Mouse (Mus musculus): Measurements from ENCODE around the gene Kcnj6. TPM values are rescaled to one million over a fixed set of nuclear protein-coding genes. Genes with fewer than 3 reads are reported as not detected.

The Kcnj6 gene
- 0.10 and 0.19 TPM in 2 replicates for polyA plus RNA-seq (2015; fragmentation: Nextera tagmentation; extraction: Ambion mirVana)

GRCm38 (mm10) chr16:94997340-94997849, at the start of gene Kcnj6:
Gene Kcnj6, minus strand, starts transcription at chr16:94997701.
- WGBS = 1% methylated on average over 43 of the region's 43 CpGs
- no peak for ATAC-seq (ENCODE audit: insufficient read depth, low FRiP score)
- Histone ChIP-seq H3K36me3 (ENCODE audit: control insufficient read depth, insufficient read depth, low read length) (no peaks in the 10 kb centered on the region), H3K27me3 (ENCODE audit: control insufficient read depth, insufficient read depth, low read length) (peaks cover 25% of the 10 kb centered on the region), H3K4me3 (replicated peaks; ENCODE audit: low read length) (peak within 1 kb of the TSS; percentile 30), H3K4me1 (ENCODE audit: control insufficient read depth, insufficient read depth, low read length) (no peaks in the 10 kb centered on the region; the same call in 1 of the 2 replicates), H3K27ac (ENCODE audit: low read length) (no peak within 1 kb of the TSS), H3K9ac (ENCODE audit: low read length) (no peak within 1 kb of the TSS), H3K9me3 (replicated peaks; ENCODE audit: control insufficient read depth, low read length) (no peaks in the 10 kb centered on the region), H3K4me2 (ENCODE audit: low read depth, low read length) (peak within 1 kb of the TSS; percentile 51)

- H3K9ac ChIP-seq (ENCODE audit: low read length) = no peak overlapping the region
- no peak overlapping the region for H3K4me3 ChIP-seq (replicated peaks; ENCODE audit: low read length)
- H3K4me1 ChIP-seq (ENCODE audit: control insufficient read depth, insufficient read depth, low read length) = no peaks in the 10 kb centered on the region
- H3K36me3 ChIP-seq (ENCODE audit: control insufficient read depth, insufficient read depth, low read length) = no peaks in the 10 kb centered on the region
- H3K9me3 ChIP-seq (replicated peaks; ENCODE audit: control insufficient read depth, low read length) = no peaks in the 10 kb centered on the region
- ATAC-seq (ENCODE audit: insufficient read depth, low FRiP score) = no peak
- no peak overlapping the region for H3K27ac ChIP-seq (ENCODE audit: low read length)
- 76% methylated on average over 3 of the region's 3 CpGs for WGBS
- H3K4me2 ChIP-seq (ENCODE audit: low read depth, low read length) = no peak overlapping the region
- no peaks in the 10 kb centered on the region for H3K27me3 ChIP-seq (ENCODE audit: control insufficient read depth, insufficient read depth, low read length)
Observed at GRCm38 (mm10) chr16:95009937-95010336, 12.4 kb upstream of the Kcnj6 start.

DNA sequence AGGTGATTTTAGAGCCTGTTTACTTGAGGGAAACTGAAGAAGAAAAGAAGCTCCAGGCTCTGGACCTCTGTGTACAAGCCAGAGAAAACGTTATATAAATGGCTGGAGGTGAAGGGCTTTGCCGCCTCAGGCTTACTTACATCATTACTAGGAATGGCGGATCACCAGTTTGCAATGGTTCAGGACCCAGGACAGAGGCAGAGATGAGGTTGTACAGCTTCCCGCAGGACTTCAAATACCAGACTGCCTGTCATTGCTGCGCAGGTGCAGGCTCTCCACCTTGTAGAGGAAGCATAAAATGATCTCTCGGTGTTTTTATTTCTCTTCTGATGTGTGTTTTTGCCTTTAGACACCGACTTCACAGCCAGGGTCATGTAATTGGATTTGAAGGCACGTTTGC, 7.1 kb upstream of the Kcnj6 start:
- Histone ChIP-seq H3K27me3 (ENCODE audit: control insufficient read depth, insufficient read depth, low read length) (no peaks in the 10 kb centered on the region), H3K27ac (ENCODE audit: low read length) (no peak overlapping the region), H3K4me1 (ENCODE audit: control insufficient read depth, insufficient read depth, low read length) (no peaks in the 10 kb centered on the region), H3K4me2 (ENCODE audit: low read depth, low read length) (no peak overlapping the region), H3K9me3 (replicated peaks; ENCODE audit: control insufficient read depth, low read length) (no peaks in the 10 kb centered on the region), H3K9ac (ENCODE audit: low read length) (no peak overlapping the region), H3K36me3 (ENCODE audit: control insufficient read depth, insufficient read depth, low read length) (no peaks in the 10 kb centered on the region), H3K4me3 (replicated peaks; ENCODE audit: low read length) (no peak overlapping the region)
- ATAC-seq (ENCODE audit: insufficient read depth, low FRiP score) = no peak
- 25% methylated on average over 8 of the region's 8 CpGs for WGBS

GRCm38 (mm10) chr16:94999551-94999950, 2.0 kb upstream of the Kcnj6 start:
- Histone ChIP-seq H3K27ac (ENCODE audit: low read length) (no peak overlapping the region), H3K27me3 (ENCODE audit: control insufficient read depth, insufficient read depth, low read length) (peaks cover 25% of the 10 kb centered on the region), H3K4me3 (replicated peaks; ENCODE audit: low read length) (no peak overlapping the region), H3K36me3 (ENCODE audit: control insufficient read depth, insufficient read depth, low read length) (no peaks in the 10 kb centered on the region), H3K4me2 (ENCODE audit: low read depth, low read length) (no peak overlapping the region), H3K9me3 (replicated peaks; ENCODE audit: control insufficient read depth, low read length) (no peaks in the 10 kb centered on the region), H3K9ac (ENCODE audit: low read length) (no peak overlapping the region), H3K4me1 (ENCODE audit: control insufficient read depth, insufficient read depth, low read length) (no peaks in the 10 kb centered on the region; the same call in 1 of the 2 replicates)
- no peak for ATAC-seq (ENCODE audit: insufficient read depth, low FRiP score)
- WGBS = 60% methylated on average over 5 of the region's 5 CpGs

DNA sequence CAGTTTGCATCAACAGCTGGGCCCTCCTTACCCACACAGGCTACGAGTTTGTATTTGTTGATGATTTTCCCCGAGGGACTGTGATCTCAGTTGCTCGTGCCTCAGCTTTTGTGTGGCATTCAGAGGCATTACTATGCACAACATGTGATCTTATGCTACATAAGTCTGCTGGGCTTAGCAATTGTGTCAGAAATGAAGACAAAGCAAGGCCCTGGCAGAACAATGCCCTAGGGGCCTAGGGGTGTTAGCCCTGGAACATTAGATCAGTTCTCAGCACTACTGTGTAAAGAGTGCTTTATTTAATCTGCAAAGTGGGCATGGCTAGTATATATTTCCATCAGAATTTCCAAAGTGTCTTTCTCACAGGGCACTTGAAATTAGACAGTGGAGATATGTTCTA, 1.5 kb upstream of the Kcnj6 start:
- no peak overlapping the region for H3K9ac ChIP-seq (ENCODE audit: low read length)
- no peak overlapping the region for H3K4me2 ChIP-seq (ENCODE audit: low read depth, low read length)
- H3K27ac ChIP-seq (ENCODE audit: low read length) = no peak overlapping the region
- ATAC-seq (ENCODE audit: insufficient read depth, low FRiP score) = no peak
- H3K27me3 ChIP-seq (ENCODE audit: control insufficient read depth, insufficient read depth, low read length) = peaks cover 25% of the 10 kb centered on the region
- no peak overlapping the region for H3K4me3 ChIP-seq (replicated peaks; ENCODE audit: low read length)
- no peaks in the 10 kb centered on the region; the same call in 1 of the 2 replicates for H3K4me1 ChIP-seq (ENCODE audit: control insufficient read depth, insufficient read depth, low read length)
- H3K36me3 ChIP-seq (ENCODE audit: control insufficient read depth, insufficient read depth, low read length) = no peaks in the 10 kb centered on the region
- H3K9me3 ChIP-seq (replicated peaks; ENCODE audit: control insufficient read depth, low read length) = no peaks in the 10 kb centered on the region
- WGBS = 70% methylated on average over 3 of the region's 3 CpGs

- H3K27ac ChIP-seq (ENCODE audit: low read length) = no peak overlapping the region
- peak overlapping the region; percentile 51; the same call in 1 of the 2 replicates for H3K4me2 ChIP-seq (ENCODE audit: low read depth, low read length)
- H3K4me1 ChIP-seq (ENCODE audit: control insufficient read depth, insufficient read depth, low read length) = no peaks in the 10 kb centered on the region; the same call in 1 of the 2 replicates
- H3K9me3 ChIP-seq (replicated peaks; ENCODE audit: control insufficient read depth, low read length) = no peaks in the 10 kb centered on the region
- 11% methylated on average over 16 of the region's 16 CpGs for WGBS
- H3K9ac ChIP-seq (ENCODE audit: low read length) = no peak overlapping the region
- ATAC-seq (ENCODE audit: insufficient read depth, low FRiP score) = no peak
- no peaks in the 10 kb centered on the region for H3K36me3 ChIP-seq (ENCODE audit: control insufficient read depth, insufficient read depth, low read length)
- H3K27me3 ChIP-seq (ENCODE audit: control insufficient read depth, insufficient read depth, low read length) = peaks cover 25% of the 10 kb centered on the region
- peak overlapping the region; percentile 30; the same call in 1 of the 2 replicates for H3K4me3 ChIP-seq (replicated peaks; ENCODE audit: low read length)
Observed at GRCm38 (mm10) chr16:94996791-94997281, 665 bp downstream of the Kcnj6 start.

- no peak overlapping the region for H3K9ac ChIP-seq (ENCODE audit: low read length)
- ATAC-seq (ENCODE audit: insufficient read depth, low FRiP score) = no peak
- H3K27me3 ChIP-seq (ENCODE audit: control insufficient read depth, insufficient read depth, low read length) = peaks cover 25% of the 10 kb centered on the region
- no peak overlapping the region for H3K27ac ChIP-seq (ENCODE audit: low read length)
- H3K4me2 ChIP-seq (ENCODE audit: low read depth, low read length) = no peak overlapping the region
- H3K9me3 ChIP-seq (replicated peaks; ENCODE audit: control insufficient read depth, low read length) = no peaks in the 10 kb centered on the region
- WGBS = 10% methylated on average over 13 of the region's 13 CpGs
- H3K4me1 ChIP-seq (ENCODE audit: control insufficient read depth, insufficient read depth, low read length) = no peaks in the 10 kb centered on the region; the same call in 1 of the 2 replicates
- H3K36me3 ChIP-seq (ENCODE audit: control insufficient read depth, insufficient read depth, low read length) = no peaks in the 10 kb centered on the region
- H3K4me3 ChIP-seq (replicated peaks; ENCODE audit: low read length) = no peak overlapping the region
Observed at GRCm38 (mm10) chr16:94995542-94996131, 1.9 kb downstream of the Kcnj6 start.

DNA sequence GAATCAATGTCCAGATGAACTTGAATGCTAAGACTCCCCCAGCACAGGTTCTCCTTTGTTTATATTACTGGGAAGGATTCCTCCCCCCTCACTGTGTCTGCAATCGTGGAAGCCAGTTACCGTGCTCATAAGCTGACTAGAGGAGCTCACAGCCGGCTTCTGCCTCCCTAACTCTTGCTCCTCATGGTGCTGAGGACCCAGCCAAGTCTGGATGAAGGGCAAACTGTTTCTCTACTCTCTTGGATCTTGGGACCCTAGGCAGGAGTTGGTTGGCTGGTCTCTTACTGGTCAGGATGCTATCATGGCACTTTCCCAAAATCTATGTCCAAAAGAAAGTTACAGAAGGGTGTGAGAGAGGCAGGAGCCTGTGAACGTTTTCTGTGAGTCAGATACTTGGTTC, 2.6 kb downstream of the Kcnj6 start:
- Histone ChIP-seq H3K9me3 (replicated peaks; ENCODE audit: control insufficient read depth, low read length) (no peaks in the 10 kb centered on the region), H3K27ac (ENCODE audit: low read length) (no peak overlapping the region), H3K4me2 (ENCODE audit: low read depth, low read length) (no peak overlapping the region), H3K4me1 (ENCODE audit: control insufficient read depth, insufficient read depth, low read length) (no peaks in the 10 kb centered on the region; the same call in 1 of the 2 replicates), H3K4me3 (replicated peaks; ENCODE audit: low read length) (no peak overlapping the region), H3K36me3 (ENCODE audit: control insufficient read depth, insufficient read depth, low read length) (no peaks in the 10 kb centered on the region), H3K9ac (ENCODE audit: low read length) (no peak overlapping the region), H3K27me3 (ENCODE audit: control insufficient read depth, insufficient read depth, low read length) (peaks cover 25% of the 10 kb centered on the region)
- WGBS = 55% methylated on average over 4 of the region's 4 CpGs
- no peak for ATAC-seq (ENCODE audit: insufficient read depth, low FRiP score)

- Histone ChIP-seq H3K4me2 (ENCODE audit: low read depth, low read length) (no peak overlapping the region), H3K4me3 (replicated peaks; ENCODE audit: low read length) (no peak overlapping the region), H3K36me3 (ENCODE audit: control insufficient read depth, insufficient read depth, low read length) (no peaks in the 10 kb centered on the region), H3K9ac (ENCODE audit: low read length) (no peak overlapping the region), H3K27ac (ENCODE audit: low read length) (no peak overlapping the region), H3K27me3 (ENCODE audit: control insufficient read depth, insufficient read depth, low read length) (peaks cover 25% of the 10 kb centered on the region), H3K9me3 (replicated peaks; ENCODE audit: control insufficient read depth, low read length) (no peaks in the 10 kb centered on the region), H3K4me1 (ENCODE audit: control insufficient read depth, insufficient read depth, low read length) (no peaks in the 10 kb centered on the region; the same call in 1 of the 2 replicates)
- 77% methylated on average over 3 of the region's 3 CpGs for WGBS
- ATAC-seq (ENCODE audit: insufficient read depth, low FRiP score) = no peak
Observed at GRCm38 (mm10) chr16:94994148-94994547, 3.4 kb downstream of the Kcnj6 start.
